Mouse (Mus musculus) erythroblast, embryonic 14.5 days (primary cell): Measurements from ENCODE around the gene Cacnb3.

Experiments used
- GATA1 ChIP-seq: IDR thresholded peaks from 2 replicates; pipeline ENCODE4 v1.6.1; 2012; ENCODE audit warnings: low read length, inconsistent platforms, mixed read lengths
- TAL1 ChIP-seq: IDR thresholded peaks from 3 replicates; pipeline ENCODE4 v1.6.1; 2012; ENCODE audit warnings: low read length, inconsistent platforms, mixed read lengths

DNA sequence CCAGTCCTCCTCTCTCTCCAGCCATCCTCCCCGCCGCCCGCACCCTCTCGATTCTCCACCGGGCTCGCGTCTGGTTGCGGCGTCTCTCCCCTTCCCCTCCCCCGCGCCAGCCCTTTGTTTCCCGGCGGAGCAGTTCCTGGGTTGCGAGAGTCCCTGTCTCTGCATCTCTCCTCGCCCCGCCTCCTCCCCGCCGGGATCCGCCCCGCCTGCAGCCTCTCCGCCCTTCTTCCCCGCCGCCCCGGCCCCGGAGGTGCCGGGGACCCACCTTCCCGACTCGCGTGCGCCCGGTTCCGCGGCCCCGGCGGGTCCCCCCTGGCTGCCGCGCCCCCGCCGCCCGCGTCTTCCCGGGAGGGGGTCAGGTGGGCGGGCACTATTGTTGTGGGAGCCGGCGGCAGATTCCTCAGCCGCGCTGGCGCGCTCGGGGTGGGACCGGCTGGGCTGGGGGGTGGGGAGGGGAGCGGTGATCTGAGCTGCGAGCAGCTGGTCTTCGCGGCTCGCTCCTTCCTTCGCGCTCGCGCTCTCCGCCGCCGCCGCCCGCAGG is 4.0 kb downstream of the Cacnb3 start:
- TF ChIP-seq GATA1 = no peak
- TF ChIP-seq TAL1 = no peak
